8 mouse cellular contexts compared by ENCODE assay signal in genomic region chr13:64128858-64129615, GRCm38 (mm10). TPM values are rescaled to one million over a fixed set of nuclear protein-coding genes. Genes with fewer than 3 reads are reported as not detected.
DNase-seq lines count a peak whose midpoint lies in the region; ATAC-seq lines count a peak whose summit lies in the region.

Gene Slc35d2, minus strand, starts transcription at chr13:64129368.

- H3K4me2 ChIP-seq in embryonic facial prominence, embryonic 15.5 days (replicated peaks): peak within 1 kb of the TSS; percentile 78
- H3K4me2 ChIP-seq in heart, embryonic 13.5 days: peak within 1 kb of the TSS; percentile 81
- peak within 1 kb of the TSS; percentile 87 for H3K4me2 ChIP-seq in kidney, embryonic 15.5 days

- peak; percentile 64 for DNase-seq in 416B (ENCODE audit: low read depth)
- DNase-seq in Muller cell, postnatal 12 days (ENCODE audit: inconsistent ontology term): peak; percentile 61
- DNase-seq in lung, postnatal 25 days (ENCODE audit: low spot score): peak; percentile 77
- peak; percentile 45 for DNase-seq in ovary, postnatal 14 days (ENCODE audit: low spot score)
- peak; percentile 80 for DNase-seq in urinary bladder, postnatal 14 days (ENCODE audit: low spot score)

- peak within 1 kb of the TSS; percentile 60 for H3K4me3 ChIP-seq in embryonic facial prominence, embryonic 15.5 days (replicated peaks)
- peak within 1 kb of the TSS; percentile 77 for H3K4me3 ChIP-seq in heart, embryonic 13.5 days
- H3K4me3 ChIP-seq in kidney, embryonic 15.5 days (replicated peaks): peak within 1 kb of the TSS; percentile 66

- peak within 1 kb of the TSS; percentile 33 for H3K9ac ChIP-seq in embryonic facial prominence, embryonic 15.5 days
- peak within 1 kb of the TSS; percentile 90 for H3K9ac ChIP-seq in heart, embryonic 13.5 days
- peak within 1 kb of the TSS; percentile 69 for H3K9ac ChIP-seq in kidney, embryonic 15.5 days

- no peaks in the 10 kb centered on the region for H3K36me3 ChIP-seq in embryonic facial prominence, embryonic 15.5 days
- peaks cover 13% of the 10 kb centered on the region for H3K36me3 ChIP-seq in heart, embryonic 13.5 days
- H3K36me3 ChIP-seq in kidney, embryonic 15.5 days: peaks cover 12% of the 10 kb centered on the region

- peak; percentile 83 for ATAC-seq in embryonic facial prominence, embryonic 15.5 days (ENCODE audit: insufficient number of reproducible peaks, low FRiP score, low TSS enrichment, low read depth)
- ATAC-seq in heart, embryonic 13.5 days (ENCODE audit: extremely low read depth, insufficient number of reproducible peaks, low FRiP score, low TSS enrichment): peak; percentile 72
- peak; percentile 90 for ATAC-seq in kidney, embryonic 15.5 days (replicated peaks; ENCODE audit: low FRiP score)

- no peaks in the 10 kb centered on the region for H3K27me3 ChIP-seq in embryonic facial prominence, embryonic 15.5 days
- no peaks in the 10 kb centered on the region for H3K27me3 ChIP-seq in heart, embryonic 13.5 days (replicated peaks)
- no peaks in the 10 kb centered on the region for H3K27me3 ChIP-seq in kidney, embryonic 15.5 days

- WGBS in embryonic facial prominence, embryonic 15.5 days: 6% methylated on average over 44 of the region's 44 CpGs
- 7% methylated on average over 44 of the region's 44 CpGs for WGBS in heart, embryonic 13.5 days
- 7% methylated on average over 44 of the region's 44 CpGs for WGBS in kidney, embryonic 15.5 days

- H3K27ac ChIP-seq in embryonic facial prominence, embryonic 15.5 days (replicated peaks): peak within 1 kb of the TSS; percentile 79
- peak within 1 kb of the TSS; percentile 56 for H3K27ac ChIP-seq in heart, embryonic 13.5 days (replicated peaks)
- peak within 1 kb of the TSS; percentile 81 for H3K27ac ChIP-seq in kidney, embryonic 15.5 days

- no peaks in the 10 kb centered on the region for H3K9me3 ChIP-seq in embryonic facial prominence, embryonic 15.5 days (replicated peaks)
- H3K9me3 ChIP-seq in heart, embryonic 13.5 days: no peaks in the 10 kb centered on the region
- H3K9me3 ChIP-seq in kidney, embryonic 15.5 days (replicated peaks): no peaks in the 10 kb centered on the region

- 0 out of 2 replicates have a peak, but pooled peaks cover 2% of the 10 kb centered on the region for H3K4me1 ChIP-seq in embryonic facial prominence, embryonic 15.5 days
- H3K4me1 ChIP-seq in heart, embryonic 13.5 days: peaks cover 6% of the 10 kb centered on the region; the same call in 1 of the 2 replicates
- H3K4me1 ChIP-seq in kidney, embryonic 15.5 days: peaks cover 13% of the 10 kb centered on the region

RNA-seq across cellular contexts. Expression of gene Slc35d2, which starts in this region (rescaled TPM):
- polyA plus RNA-seq in embryonic facial prominence, embryonic 15.5 days (2015; fragmentation: Nextera tagmentation; extraction: Ambion mirVana): 4.3 and 6.4 TPM in 2 replicates
- polyA plus RNA-seq in heart, embryonic 13.5 days (2015; fragmentation: Nextera tagmentation; extraction: Ambion mirVana): 4.5 and 5.5 TPM in 2 replicates
- polyA plus RNA-seq in kidney, embryonic 15.5 days (2015; fragmentation: Nextera tagmentation; extraction: Ambion mirVana): 3.9 and 4.7 TPM in 2 replicates

Comparison
In these comparisons a context has a peak if more than half of its experiments do, and no peak if none do; other contexts are left out.
1. Peak in every context shown above with its lines: DNase-seq, ATAC-seq, H3K4me3 ChIP-seq and H3K27ac ChIP-seq.
2. H3K9ac ChIP-seq: peak in every context shown above with its lines; median percentile 90 in heart, embryonic 13.5 days; 69 in kidney, embryonic 15.5 days; 33 in embryonic facial prominence, embryonic 15.5 days.